Mouse (Mus musculus) frontal cortex, adult (tissue): ENCODE results near the gene Ddc.
A peak's percentile ranks its signal among the peaks of the same experiment; 100 is the strongest.

Experiments used
- ATAC-seq: cut with Nextera tagmentation; 2 replicates; pipeline ENCODE4 v1.9.2; 2017; ENCODE audit warnings: mild to moderate bottlenecking, moderate library complexity, mixed read lengths; ENCODE audit not compliant: low TSS enrichment

Ddc gene

DNA sequence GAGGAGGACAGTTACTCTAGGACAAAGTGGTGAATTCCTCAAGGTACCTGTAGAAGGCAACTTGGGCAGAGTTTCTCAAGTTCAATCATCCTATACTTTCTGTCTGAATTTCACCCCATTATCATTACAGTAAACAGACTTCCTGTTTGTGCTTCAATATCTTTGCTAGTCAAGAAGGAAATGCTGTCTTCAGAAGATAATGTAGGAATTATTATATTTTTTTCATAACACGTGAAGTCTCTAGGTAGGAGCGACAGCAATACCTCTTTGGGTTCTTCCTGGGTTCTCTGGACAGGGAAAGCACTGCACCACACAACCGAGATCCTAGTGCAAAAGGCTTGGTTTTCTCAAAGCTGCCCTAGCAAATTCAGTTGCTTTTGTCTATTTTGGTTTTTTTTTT is 21.6 kb downstream of the Ddc start:
- ATAC-seq, result no peak

DNA sequence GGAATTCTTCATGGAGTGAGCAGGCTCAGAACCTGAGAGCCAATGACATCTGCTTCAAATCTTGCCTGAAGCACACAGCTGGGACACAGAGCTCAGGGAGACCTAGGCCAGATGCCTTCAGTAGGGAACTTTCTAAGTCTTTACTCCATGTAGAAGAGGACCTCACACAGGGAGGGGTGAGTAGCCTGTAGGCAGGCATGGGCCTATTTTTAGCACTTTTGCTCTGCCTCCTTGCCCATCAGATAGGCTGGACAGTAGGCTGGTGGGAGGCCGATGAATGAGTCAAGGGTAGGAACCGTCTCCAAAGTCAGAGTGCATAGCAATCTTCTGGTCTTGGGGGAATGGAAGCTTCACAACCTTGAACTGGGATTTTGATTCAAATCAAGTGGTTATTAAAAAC is 22.7 kb downstream of the Ddc start:
- ATAC-seq, result no peak

GRCm38 (mm10) chr11:11873023-11873908 is 24.7 kb downstream of the Ddc start:
- ATAC-seq, result peak; percentile 62; the same call in 1 of the 2 replicates

DNA sequence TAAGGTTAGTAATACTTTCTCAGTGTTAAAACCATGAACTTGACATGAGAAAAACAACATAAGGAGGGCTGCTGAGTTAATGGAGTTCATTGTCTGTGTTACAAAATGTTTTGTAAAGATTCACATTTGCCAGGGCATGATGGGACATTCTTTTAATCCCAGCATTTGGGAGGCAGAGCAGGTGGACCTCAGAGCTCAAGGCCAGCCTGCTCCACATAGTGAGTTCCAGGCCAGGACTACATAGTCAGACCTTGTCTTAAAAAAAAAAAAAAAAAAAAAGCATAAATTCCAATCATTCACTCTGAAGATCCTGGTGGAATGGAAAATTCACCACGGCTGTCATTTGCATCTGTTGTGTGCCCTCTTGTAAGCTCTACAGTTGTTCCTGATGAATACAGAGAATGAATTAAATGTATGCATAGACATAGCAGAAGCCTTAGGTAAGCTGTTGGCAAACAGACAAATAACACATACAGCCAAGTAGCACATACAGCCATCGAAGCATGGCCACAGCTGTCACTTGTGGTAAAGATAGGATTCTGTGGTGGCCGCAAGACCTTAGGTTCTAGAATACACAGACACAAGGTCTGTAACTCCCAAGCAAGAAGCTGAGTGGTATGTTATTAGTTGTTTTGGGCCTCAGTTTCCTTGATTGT is 25.7 kb downstream of the Ddc start:
- ATAC-seq, result no peak

DNA sequence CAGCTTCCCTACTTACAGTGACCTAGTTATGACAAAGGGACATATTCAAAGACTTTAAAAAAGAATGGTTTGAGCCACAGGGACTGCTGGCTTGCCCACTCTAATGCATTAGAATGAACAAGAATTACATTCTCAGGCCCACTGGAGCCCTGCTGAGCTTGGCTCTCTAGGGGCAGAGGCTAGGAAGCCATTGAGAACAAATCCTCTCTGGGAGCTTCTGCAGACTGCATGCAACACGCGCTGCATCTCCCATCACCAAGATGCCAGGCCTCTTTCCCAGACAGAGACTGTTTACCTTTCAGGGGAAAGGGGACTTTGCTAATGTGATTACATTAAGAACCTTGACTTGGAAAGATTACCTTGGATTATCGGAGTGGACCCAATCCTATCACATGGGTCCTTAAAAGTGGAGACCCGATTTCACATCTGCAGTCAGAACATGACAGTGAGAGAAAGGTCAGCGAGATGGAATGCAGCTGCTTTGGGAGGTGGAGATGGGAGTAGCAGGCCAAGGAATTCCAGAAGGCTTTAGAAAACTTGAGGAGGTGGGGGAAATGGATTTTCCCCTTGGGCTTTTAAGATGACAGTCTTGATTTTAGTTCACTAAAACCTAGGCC is 26.6 kb downstream of the Ddc start:
- no peak for ATAC-seq

DNA sequence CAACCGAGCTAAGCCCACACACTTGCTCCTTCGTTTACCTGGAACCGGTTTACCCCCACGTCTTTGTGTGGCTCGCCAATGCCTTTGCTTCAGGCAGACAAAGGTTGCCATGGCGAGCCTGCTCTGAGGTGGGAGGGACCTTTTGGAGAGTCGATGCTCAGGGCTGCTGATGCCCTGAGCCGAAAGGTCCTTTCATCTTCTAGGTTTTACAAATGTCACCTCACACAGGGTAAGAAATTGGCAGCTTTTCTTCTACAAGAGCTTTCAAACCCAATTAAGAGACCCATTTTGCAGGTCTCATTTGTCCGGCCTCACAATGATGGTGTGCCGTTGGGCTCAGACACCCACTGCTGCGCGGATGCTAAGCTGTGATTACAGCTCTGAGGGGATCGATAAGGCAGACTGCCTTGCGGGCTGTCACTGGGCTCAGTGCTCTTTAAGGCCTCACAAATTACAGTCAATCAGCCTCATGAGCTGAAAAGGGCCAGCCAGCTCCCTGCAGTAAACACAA is 29.9 kb downstream of the Ddc start:
- peak; percentile 67 for ATAC-seq

GRCm38 (mm10) chr11:11866696-11867095 is 31.2 kb downstream of the Ddc start:
- ATAC-seq, result no peak

GRCm38 (mm10) chr11:11865128-11865527 is 32.8 kb downstream of the Ddc start:
- no peak for ATAC-seq

GRCm38 (mm10) chr11:11864446-11865101 is 33.4 kb downstream of the Ddc start:
- no peak for ATAC-seq

DNA sequence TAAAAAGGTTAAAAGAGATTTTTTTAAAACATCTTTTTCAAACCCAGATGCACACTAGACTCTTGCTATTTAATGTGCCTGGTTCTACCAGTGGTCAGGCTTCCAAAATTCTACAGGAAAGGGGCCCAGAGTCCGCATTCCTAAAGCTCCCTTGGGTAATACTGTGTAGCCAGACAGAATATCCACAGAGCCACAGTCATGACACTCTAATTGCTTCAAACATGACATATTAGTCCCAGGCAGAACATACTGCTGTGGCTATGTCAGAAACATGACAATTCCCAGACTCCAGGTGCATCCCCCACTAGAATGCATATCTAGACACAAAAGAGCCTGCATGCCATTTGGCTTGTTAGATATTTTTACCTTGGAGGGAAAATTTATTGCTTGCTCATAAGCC is 35.4 kb downstream of the Ddc start:
- ATAC-seq, result no peak

DNA sequence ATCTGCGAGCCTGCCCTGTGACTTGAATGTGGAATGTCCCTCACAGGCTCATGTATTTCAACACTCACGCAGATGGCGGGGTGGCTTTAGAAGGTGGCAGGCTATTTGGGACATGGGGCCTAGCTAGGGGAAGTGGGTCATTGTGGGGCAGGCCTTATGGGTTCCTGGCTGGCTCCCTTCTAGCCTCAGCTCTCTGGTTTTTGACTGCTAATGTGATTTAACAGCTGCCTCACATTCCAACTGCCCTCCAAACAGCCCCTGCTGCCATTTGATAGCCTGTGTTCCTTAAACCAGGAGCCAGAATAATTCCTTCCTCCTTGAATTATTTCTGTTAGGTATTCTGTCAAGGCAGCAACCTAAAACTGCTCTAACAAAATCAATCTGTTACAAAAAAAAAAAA is 41.0 kb downstream of the Ddc start:
- ATAC-seq, result no peak

DNA sequence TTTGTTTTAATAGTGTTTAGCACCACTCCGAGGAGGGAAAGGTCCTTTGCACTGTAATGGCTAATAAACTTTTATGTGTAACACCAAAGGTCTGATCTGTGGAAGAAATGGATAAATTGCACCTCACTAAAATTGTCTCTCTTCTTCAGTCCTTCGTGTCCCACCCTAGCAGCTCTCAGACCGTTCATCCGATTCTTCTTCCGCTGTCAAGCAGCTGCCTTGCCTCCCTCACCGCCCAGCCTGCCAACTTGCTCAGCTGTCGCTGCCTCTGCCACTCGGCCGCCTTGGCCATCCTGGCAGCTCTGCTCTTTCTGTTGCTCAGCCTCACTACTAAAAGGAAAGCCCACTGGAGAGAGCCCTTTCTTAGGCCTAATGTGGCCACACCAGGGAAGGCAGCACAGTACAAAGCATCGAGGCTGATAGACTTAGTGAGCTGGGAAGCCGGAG is 42.2 kb downstream of the Ddc start:
- ATAC-seq, result peak; percentile 52; the same call in 1 of the 2 replicates

DNA sequence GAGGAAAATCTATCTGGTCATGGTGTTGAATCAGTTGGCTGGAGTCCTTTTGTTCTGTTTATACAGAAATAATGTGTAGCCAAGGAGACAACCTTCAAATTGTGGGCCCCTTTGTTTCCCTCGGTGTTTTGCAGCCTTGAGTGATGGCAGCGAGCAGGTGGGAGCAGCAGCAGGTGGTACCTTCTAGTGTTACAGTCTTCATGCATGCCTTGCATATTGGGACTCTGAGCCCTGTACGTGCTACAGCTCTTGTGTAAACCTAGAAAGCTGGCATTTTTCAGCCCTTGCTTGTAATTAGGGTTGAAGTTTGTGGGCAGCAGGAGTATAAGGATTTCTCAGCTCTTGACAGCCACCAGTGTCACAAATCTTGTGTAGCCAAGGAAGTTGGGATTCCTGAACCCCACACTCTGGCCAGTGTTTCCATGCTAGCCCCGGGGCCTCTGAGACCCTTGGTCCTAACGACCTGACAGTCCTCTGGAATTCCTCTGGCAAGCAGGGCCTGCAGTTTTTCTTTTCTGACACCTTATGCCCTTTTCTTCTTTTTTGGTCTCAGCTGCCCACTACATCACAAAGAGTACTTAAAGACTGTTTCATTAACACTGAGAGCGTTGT is 42.8 kb downstream of the Ddc start:
- no peak for ATAC-seq

DNA sequence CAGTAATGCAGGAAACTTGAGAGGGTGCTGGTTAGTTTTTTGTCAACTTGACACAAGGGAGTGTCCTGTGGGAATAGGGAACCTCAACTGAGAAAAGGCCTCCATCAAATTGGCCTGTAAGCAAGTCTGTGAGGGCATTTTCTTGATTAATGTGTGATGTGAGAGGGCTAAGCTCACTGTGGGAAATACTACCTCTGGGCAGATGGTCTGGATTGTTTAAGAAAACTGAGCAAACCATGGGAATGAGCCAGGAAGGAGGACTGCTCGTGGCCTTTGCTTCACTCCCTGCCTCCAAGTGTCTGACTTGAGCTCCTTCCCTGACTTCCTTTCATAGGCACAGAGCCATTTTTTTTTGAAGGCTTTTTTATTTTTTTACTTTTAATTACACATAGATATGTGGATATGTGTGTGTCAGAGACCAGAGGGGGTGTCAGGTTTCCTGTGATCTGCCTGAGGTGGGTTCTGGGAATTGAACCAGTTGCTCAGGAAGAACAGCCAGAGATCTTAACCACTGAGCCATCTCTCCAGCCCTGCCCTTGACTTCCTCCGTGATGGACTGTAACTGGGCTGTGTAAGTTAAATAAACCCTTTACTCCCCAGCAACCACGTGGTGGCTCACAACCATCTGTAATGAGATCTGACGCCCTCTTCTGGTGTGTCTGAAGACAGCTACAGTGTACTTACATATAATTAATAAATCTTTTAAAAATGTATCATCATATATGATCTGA is 44.0 kb downstream of the Ddc start:
- ATAC-seq, result no peak

DNA sequence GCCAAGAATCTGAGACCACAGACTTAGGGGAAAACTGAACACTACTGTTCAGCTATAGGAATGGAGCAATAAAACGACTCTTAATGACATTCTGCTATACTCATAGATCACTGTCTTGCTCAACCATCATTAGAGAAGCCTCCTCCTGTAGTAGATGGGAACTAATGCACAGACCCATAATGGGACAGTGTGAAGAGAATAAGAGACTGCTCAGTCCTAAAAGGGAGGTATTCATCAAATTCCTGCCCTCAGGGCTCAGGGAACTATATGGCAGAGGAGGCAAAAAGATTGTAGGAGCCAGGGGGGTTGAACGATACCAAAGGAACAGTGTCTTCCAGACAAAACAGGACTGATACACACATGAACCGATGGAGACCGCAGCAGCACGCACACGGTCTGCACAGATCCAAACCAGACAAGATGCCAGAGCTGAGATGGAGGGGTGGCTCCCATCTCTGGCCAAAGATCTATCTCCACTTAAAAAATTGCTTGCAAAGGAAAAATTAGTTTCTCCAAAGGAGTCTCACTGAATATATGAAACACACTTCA is 45.9 kb downstream of the Ddc start:
- no peak for ATAC-seq

GRCm38 (mm10) chr11:11850476-11851267 is 47.3 kb downstream of the Ddc start:
- ATAC-seq, result no peak; the same call in 1 of the 2 replicates

GRCm38 (mm10) chr11:11849513-11850311 is 48.2 kb downstream of the Ddc start:
- no peak for ATAC-seq

DNA sequence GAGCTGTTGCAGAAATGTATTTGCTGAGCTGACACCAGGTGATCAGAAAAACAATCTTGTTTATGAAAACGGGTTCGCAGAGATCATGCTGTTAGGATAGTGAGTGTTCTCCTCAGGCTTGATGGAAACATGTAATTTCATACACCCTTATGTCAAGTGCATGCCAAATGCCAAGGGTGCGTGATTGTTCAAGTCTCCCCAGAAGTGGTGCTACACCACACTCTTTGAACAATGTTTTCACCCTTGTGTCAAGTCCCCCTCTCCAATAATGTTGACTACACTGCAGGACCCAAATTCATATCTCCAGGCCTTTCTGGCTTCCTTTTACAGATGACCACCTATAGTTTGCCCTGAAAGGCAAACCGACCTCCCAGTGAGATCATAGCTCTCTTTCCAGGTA is 49.5 kb downstream of the Ddc start:
- no peak for ATAC-seq

GRCm38 (mm10) chr11:11845044-11845443 is 52.9 kb downstream of the Ddc start:
- ATAC-seq, result no peak
